Mouse (Mus musculus): ENCODE measurements around the gene Adgra1. TPM values are rescaled to one million over a fixed set of nuclear protein-coding genes. Genes with fewer than 3 reads are reported as not detected.

Adgra1 gene
- polyA plus RNA-seq, 1 experiment from 2014 or later = 2.5 TPM

DNA sequence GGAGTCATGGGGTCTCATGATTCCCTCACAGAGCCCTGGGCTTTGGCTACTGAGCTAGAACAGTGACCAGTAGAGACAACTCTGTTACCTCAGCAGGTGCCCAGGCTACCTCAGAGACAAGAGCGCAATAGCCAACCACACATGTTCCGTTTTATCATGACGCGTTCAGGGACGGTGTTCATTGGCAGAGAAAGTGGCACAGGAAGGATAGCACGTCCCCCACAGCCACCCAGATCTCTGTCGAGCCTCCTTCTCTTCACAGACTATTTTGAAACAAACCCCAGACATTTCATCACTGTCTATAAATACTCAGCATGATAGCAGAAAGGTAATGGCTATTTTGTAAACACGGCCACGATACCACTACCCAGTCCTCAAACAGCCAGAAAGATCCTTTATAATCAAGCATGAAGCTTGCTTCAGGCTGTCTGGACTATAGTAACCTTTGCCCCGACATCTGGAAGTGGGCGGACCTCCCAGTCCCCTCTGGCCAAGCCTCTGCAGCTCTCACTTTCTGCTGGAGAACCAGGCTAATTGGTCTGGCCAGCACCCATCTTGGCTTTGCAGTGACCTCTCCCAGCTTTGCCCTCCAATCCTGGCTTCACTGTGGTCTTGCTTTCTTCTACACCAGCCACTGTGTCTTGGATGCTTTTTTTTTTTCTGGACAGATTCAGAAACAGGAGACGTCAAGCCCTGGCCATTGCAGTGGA is 11.5 kb upstream of the Adgra1 start:
- H3K4me1 ChIP-seq = no peaks in the 10 kb centered on the region
- no peaks in the 10 kb centered on the region for H3K36me3 ChIP-seq
- no peak overlapping the region for H3K4me3 ChIP-seq (replicated peaks)
- no peaks in the 10 kb centered on the region for H3K27me3 ChIP-seq
- no peaks in the 10 kb centered on the region for H3K9me3 ChIP-seq (replicated peaks)
- WGBS = 81% methylated on average over 12 of the region's 12 CpGs
- no peak overlapping the region for H3K4me2 ChIP-seq
- H3K27ac ChIP-seq = no peak overlapping the region
- no peak overlapping the region for H3K9ac ChIP-seq
- no peak for ATAC-seq (replicated peaks; ENCODE audit: low FRiP score)

DNA sequence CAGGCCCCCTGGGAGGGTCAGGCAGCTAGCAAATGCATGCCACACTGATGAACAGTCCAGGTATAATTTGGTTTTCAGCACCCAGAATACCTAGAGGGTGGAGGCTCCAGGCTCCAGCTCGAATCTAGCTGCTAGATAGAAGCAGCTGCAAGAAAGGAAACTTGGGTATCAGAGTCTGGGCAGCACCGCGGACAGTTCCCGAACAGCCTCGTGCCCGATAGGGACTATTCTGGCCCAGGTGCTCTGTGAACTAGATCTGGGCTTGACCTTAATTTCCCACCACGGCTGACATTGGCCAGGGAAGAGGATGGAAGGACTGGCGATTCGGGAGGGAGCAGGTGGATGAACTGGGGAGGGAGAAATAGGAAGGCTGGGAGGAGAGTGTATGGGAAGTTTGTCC is 6.3 kb upstream of the Adgra1 start:
- Histone ChIP-seq H3K36me3 (no peaks in the 10 kb centered on the region), H3K4me1 (no peaks in the 10 kb centered on the region), H3K4me2 (no peak overlapping the region), H3K9ac (no peak overlapping the region), H3K27me3 (peaks cover 9% of the 10 kb centered on the region), H3K9me3 (replicated peaks) (no peaks in the 10 kb centered on the region), H3K27ac (no peak overlapping the region), H3K4me3 (replicated peaks) (no peak overlapping the region)
- 6% methylated on average over 9 of the region's 9 CpGs for WGBS
- ATAC-seq (replicated peaks; ENCODE audit: low FRiP score) = no peak

DNA sequence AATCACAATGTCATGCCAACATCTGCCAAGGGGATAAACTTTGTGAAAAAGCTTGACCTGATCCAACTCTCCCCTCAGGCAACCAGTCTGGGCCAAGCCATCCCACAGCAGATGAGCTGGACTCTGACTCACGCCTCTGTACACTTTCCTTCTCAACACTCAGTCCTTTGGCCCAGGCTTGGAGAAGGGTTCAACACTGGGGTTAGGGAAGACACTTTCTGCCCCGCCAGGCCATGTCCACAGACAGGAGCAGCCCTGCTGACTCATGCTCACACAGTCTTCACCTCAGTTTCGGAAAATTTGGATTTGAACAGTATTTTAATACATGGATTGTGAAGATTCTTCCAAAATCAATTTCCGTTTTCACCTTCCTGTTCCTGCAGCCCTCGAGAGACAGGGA is 442 bp upstream of the Adgra1 start:
- Histone ChIP-seq H3K4me2 (peak overlapping the region; percentile 53), H3K27me3 (peaks cover 37% of the 10 kb centered on the region), H3K36me3 (no peaks in the 10 kb centered on the region), H3K27ac (no peak overlapping the region), H3K4me1 (peaks cover 28% of the 10 kb centered on the region), H3K9ac (no peak overlapping the region), H3K9me3 (replicated peaks) (no peaks in the 10 kb centered on the region), H3K4me3 (replicated peaks) (peak overlapping the region; percentile 12)
- WGBS = 37% methylated on average over 5 of the region's 5 CpGs
- no peak for ATAC-seq (replicated peaks; ENCODE audit: low FRiP score)

DNA sequence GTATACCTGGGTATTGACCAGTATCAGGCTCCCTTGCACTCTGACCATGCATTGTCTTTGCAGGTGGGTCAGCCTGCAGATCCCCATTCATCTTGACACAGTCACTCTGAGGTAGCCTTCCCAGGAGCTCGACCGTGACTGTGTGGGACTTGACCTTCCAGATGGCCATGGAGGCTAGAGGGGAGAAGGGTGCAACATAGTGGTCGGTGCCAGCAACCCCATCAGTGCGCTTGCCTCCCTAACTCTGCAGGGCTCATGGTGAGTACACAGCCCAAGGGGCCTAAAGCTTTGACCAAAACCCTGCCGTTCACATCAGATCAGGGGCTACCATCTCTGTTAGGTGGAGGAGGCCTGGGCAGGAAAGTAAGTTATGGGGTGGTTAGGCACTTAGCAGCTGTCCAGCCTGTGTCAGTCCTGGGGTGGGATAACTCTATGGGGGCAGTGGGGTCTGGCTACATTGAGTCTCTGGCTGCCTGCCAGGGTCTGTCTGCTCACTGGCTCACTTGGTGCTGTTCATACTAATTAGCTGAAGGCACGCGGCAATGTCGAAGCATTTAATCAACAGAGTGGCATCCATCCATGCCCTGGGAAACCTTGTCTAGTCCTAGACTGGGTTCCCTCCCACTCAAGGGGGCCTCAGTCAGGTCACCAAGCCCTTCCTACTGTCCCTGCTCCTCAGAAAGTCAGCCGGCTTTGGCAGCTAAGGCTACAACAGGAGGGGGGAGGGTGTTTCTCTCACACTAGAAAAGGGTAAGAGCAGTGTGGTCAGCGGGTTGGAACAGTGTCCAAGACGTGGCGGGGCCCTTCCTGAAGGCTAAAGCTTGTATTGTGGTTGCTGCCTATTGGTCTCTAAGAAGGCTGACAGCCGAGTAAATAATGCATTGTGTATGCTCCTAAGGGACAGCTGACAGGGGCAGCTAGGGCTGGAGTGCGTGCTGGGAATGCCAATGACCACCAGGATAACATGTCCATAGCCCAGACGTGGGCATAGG is 1.5 kb downstream of the Adgra1 start:
- Histone ChIP-seq H3K4me3 (replicated peaks) (no peak overlapping the region), H3K36me3 (no peaks in the 10 kb centered on the region), H3K9ac (no peak overlapping the region), H3K27ac (no peak overlapping the region), H3K27me3 (peaks cover 31% of the 10 kb centered on the region), H3K4me2 (0 out of 2 replicates have a peak overlapping the region, but pooled peaks have one; percentile 9), H3K4me1 (peaks cover 28% of the 10 kb centered on the region), H3K9me3 (replicated peaks) (no peaks in the 10 kb centered on the region)
- 42% methylated on average over 15 of the region's 15 CpGs for WGBS
- ATAC-seq (replicated peaks; ENCODE audit: low FRiP score) = peak; percentile 37

DNA sequence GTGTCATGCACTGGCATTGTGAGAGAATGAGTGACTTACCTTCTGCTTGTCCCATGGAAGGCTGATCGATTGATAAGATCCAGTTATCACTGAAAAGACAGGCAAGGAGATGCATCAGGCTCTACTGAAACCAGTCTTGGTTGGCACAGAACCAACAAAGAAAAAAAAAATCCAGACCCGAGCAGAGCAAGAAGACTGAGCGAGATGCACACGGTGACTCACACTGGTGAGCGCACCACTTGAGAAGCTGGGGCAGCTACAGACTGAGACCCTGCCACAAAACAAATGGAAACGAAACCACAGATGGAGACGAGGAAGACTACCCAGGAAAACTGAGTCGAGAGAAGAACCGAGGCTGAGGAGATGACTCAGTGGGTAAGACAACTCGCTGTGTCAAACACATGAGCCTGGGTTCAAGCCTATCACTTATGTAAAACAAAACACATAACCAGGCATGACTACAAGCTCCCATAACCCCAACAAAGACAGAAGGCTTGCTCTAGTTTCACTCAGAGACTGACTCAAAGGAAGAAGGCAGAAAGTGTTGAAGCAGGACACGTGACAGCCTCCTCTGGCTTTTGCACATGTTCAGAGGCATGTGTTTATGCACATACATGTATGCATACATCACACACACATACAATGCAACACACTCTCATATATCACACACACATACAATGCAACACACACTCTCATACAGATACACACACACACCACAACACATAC is 6.6 kb downstream of the Adgra1 start:
- Histone ChIP-seq H3K9ac (no peak overlapping the region), H3K4me1 (peaks cover 9% of the 10 kb centered on the region), H3K27me3 (peaks cover 9% of the 10 kb centered on the region), H3K4me3 (replicated peaks) (no peak overlapping the region), H3K4me2 (no peak overlapping the region), H3K36me3 (no peaks in the 10 kb centered on the region), H3K27ac (no peak overlapping the region), H3K9me3 (replicated peaks) (no peaks in the 10 kb centered on the region; the same call in 1 of the 2 replicates)
- WGBS = 87% methylated on average over 11 of the region's 11 CpGs
- ATAC-seq (replicated peaks; ENCODE audit: low FRiP score) = no peak

DNA sequence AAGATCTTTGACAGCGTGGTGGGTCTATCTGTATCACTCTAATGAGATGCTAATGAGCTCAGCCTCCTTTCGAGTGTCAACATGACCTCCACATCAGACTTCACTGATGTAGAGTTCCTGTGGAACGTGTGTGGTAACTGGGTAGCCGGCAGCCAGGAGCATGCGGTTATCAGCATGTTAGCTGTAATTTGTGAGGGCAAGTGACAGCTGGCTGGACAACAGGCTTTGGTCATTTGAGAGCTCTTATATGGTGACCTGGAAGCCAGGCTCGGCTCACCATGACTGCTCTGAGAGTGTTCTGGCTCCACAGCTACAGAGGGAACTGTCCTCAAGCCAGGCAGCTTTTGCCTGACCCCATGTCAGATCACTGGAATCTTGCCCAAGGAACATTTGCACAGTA is 8.4 kb downstream of the Adgra1 start:
- no peak overlapping the region for H3K27ac ChIP-seq
- no peak overlapping the region for H3K9ac ChIP-seq
- no peaks in the 10 kb centered on the region for H3K36me3 ChIP-seq
- WGBS = 40% methylated on average over 6 of the region's 6 CpGs
- no peak for ATAC-seq (replicated peaks; ENCODE audit: low FRiP score)
- no peak overlapping the region for H3K4me3 ChIP-seq (replicated peaks)
- no peaks in the 10 kb centered on the region; the same call in 1 of the 2 replicates for H3K9me3 ChIP-seq (replicated peaks)
- no peak overlapping the region for H3K4me2 ChIP-seq
- H3K27me3 ChIP-seq = no peaks in the 10 kb centered on the region
- peaks cover 3% of the 10 kb centered on the region; the same call in 1 of the 2 replicates for H3K4me1 ChIP-seq

DNA sequence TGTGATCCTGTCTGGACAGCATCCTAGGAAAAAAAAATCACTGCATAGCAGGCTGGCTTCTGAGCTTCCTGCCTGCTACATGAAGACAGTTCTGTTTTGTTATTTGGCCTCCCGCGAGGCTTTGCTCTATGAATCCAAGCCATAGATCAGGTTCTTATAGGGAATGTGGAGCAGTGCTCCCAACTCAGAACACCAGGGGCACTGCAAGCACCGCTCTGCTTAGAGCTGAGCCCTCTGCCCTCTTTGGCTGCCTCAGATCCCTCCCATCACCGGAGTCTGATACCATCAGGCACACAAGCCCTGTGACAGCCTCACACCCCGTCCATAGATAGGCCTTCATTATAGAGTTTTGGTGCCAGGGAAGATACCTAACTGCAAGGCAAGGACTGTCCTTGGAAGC is 9.2 kb downstream of the Adgra1 start:
- no peak overlapping the region for H3K9ac ChIP-seq
- ATAC-seq (replicated peaks; ENCODE audit: low FRiP score) = 0 out of 2 replicates have a peak, but pooled peaks have one; percentile 36

DNA sequence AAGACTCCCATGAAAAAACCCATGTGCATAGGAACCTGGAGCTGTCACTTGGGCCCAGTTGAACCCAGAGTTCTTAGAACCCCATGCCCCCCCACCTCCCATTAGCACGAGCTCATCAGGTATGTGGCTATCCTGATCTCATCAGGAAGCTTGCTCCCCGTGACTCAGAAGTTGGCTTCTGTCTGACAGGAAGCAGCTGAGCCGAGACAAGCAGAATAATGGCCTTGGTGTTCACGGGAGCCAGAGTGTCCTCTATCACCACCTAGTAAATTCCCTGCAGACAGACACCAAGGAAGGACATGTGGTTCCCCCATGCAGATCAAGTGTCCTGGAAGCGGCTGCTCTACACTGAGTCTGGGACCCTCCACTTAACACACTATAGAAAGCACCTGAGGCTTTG is 9.8 kb downstream of the Adgra1 start:
- H3K27ac ChIP-seq = no peak overlapping the region
- 15% methylated on average over 5 of the region's 5 CpGs for WGBS
- no peak overlapping the region for H3K4me3 ChIP-seq (replicated peaks)
- no peak overlapping the region for H3K4me2 ChIP-seq
- no peak for ATAC-seq (replicated peaks; ENCODE audit: low FRiP score)
- no peaks in the 10 kb centered on the region; the same call in 1 of the 2 replicates for H3K9me3 ChIP-seq (replicated peaks)
- no peaks in the 10 kb centered on the region for H3K36me3 ChIP-seq
- peaks cover 3% of the 10 kb centered on the region; the same call in 1 of the 2 replicates for H3K4me1 ChIP-seq
- H3K9ac ChIP-seq = no peak overlapping the region
- H3K27me3 ChIP-seq = no peaks in the 10 kb centered on the region

More for the DNA sequence above, 9.2 kb downstream of the Adgra1 start:
- H3K4me3 ChIP-seq (replicated peaks) = no peak overlapping the region
- H3K27me3 ChIP-seq = no peaks in the 10 kb centered on the region
- H3K27ac ChIP-seq = no peak overlapping the region
- peaks cover 3% of the 10 kb centered on the region; the same call in 1 of the 2 replicates for H3K4me1 ChIP-seq
- H3K36me3 ChIP-seq = no peaks in the 10 kb centered on the region
- no peak overlapping the region for H3K4me2 ChIP-seq
- 42% methylated on average over 5 of the region's 5 CpGs for WGBS
- H3K9me3 ChIP-seq (replicated peaks) = no peaks in the 10 kb centered on the region; the same call in 1 of the 2 replicates

DNA sequence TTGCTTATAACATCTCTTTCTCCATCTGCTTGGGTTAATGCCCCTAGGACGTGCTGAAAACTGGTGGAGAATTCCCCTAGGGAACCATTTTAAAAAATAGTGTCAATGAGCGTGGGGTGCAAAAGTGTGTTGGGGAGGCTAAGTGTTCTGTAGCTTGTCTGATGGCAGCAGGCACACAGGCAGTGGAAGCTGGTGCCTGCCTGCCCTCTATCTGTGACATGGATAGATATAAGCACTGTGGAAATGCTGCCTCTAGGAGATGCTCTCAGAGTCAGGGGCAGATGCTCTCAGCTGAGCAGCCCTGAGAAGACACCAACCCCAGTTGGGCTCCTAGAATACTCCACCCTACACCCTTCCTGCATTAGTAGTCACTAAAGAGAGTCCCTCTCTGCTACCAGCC is 11.1 kb downstream of the Adgra1 start:
- WGBS = 84% methylated on average over 2 of the region's 2 CpGs
- H3K36me3 ChIP-seq = no peaks in the 10 kb centered on the region
- H3K4me3 ChIP-seq (replicated peaks) = no peak overlapping the region
- no peak for ATAC-seq (replicated peaks; ENCODE audit: low FRiP score)
- H3K9ac ChIP-seq = no peak overlapping the region
- H3K4me1 ChIP-seq = peaks cover 3% of the 10 kb centered on the region; the same call in 1 of the 2 replicates
- H3K27me3 ChIP-seq = no peaks in the 10 kb centered on the region
- no peaks in the 10 kb centered on the region; the same call in 1 of the 2 replicates for H3K9me3 ChIP-seq (replicated peaks)
- H3K27ac ChIP-seq = no peak overlapping the region
- H3K4me2 ChIP-seq = no peak overlapping the region

DNA sequence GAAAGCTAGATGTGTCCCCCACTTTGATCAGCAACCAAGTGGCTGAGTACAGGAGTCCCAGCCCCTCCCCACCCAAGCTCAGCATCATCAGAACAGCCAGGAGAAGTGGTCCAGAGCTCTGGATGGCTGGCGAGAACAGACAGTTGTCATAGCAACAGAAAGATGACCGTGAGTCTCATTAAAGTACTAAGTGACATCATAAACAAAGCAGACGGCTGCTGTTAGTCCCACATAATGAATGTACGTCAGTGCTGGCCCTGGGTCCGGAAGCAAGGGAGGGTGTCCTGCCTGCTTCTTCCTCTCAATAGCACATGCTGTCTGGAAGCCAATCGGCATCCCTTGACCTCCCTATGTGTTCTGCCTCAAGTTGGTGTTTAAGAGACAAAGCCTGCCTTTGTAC is 16.2 kb downstream of the Adgra1 start:
- 28% methylated on average over 6 of the region's 6 CpGs for WGBS
- Histone ChIP-seq H3K4me2 (no peak overlapping the region), H3K4me1 (no peaks in the 10 kb centered on the region), H3K4me3 (replicated peaks) (no peak overlapping the region), H3K9ac (no peak overlapping the region), H3K9me3 (replicated peaks) (no peaks in the 10 kb centered on the region), H3K36me3 (no peaks in the 10 kb centered on the region), H3K27me3 (no peaks in the 10 kb centered on the region), H3K27ac (no peak overlapping the region)
- ATAC-seq (replicated peaks; ENCODE audit: low FRiP score) = no peak

DNA sequence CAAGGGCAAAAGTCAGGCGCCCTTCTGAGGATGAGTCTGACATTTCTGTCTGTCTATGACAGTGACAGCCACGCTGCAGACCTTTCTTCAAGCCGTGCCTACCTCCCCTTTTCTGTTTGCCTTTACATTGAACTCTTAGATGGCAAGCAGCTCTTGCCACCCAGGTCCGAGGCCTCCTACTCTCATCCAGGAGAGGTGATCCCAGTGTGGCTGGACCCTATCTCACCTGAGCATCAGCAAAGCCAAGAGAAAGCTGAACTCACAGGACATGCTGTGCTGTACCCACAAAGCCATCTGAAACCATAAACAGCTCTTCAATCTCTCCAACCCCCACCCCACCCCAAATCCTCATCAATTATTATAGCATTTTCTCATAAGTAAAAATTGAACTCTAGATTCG is 16.7 kb downstream of the Adgra1 start:
- H3K9ac ChIP-seq = no peak overlapping the region
- H3K27ac ChIP-seq = no peak overlapping the region
- no peaks in the 10 kb centered on the region for H3K9me3 ChIP-seq (replicated peaks)
- no peaks in the 10 kb centered on the region for H3K4me1 ChIP-seq
- no peak for ATAC-seq (replicated peaks; ENCODE audit: low FRiP score)
- no peak overlapping the region for H3K4me3 ChIP-seq (replicated peaks)
- H3K27me3 ChIP-seq = no peaks in the 10 kb centered on the region
- H3K36me3 ChIP-seq = no peaks in the 10 kb centered on the region
- H3K4me2 ChIP-seq = no peak overlapping the region
- WGBS = 78% methylated on average over 5 of the region's 5 CpGs
